Mouse (Mus musculus): ENCODE results near the gene Mylpf.

GRCm38 (mm10) chr7:127214521-127214920 lies 5.8 kb downstream of the Mylpf start:
- no peak for TF ChIP-seq CTCF (IDR thresholded peaks at IDR 0.05; ENCODE audit: control insufficient read depth, insufficient read depth, insufficient read length)
- TF ChIP-seq USF1 (IDR thresholded peaks at IDR 0.05; ENCODE audit: low read depth), result no peak
- TF ChIP-seq MYOG (IDR thresholded peaks at IDR 0.05; ENCODE audit: control insufficient read depth, extremely low read depth, insufficient read length), result no peak
- TF ChIP-seq FOSL1 (IDR thresholded peaks at IDR 0.05; ENCODE audit: insufficient read depth, low read length, poor library complexity, severe bottlenecking), result no peak

All from C2C12 (cell line).